Mouse (Mus musculus) CD4-positive naive resting alpha-beta T cell, adult 57 days (primary cell): ENCODE results near the gene Rfc2. TPM values are rescaled to one million over a fixed set of nuclear protein-coding genes. Genes with fewer than 3 reads are reported as not detected.

ENCODE experiments used
- total RNA-seq: library from RNA; stranded (reverse); gene quantifications from one replicate; pipeline ENCODE4 v1.2.4, GENCODE M21; 2023

Gene Rfc2
- total RNA-seq: 60.5 TPM

GRCm38 (mm10) chr5:134581146-134581545 lies at the start of gene Rfc2:
Gene Rfc2, plus strand, starts transcription at chr5:134581366.

GRCm38 (mm10) chr5:134552110-134552972 lies 28.8 kb upstream of the Rfc2 start, which contains the start of gene Clip2:
Gene Clip2, minus strand, starts transcription at chr5:134552434.

GRCm38 (mm10) chr5:134560071-134560449 lies 21.1 kb upstream of the Rfc2 start, which contains the start of gene Syna:
Gene Syna, minus strand, starts transcription at chr5:134560171.

GRCm38 (mm10) chr5:134614802-134615201 lies 33.6 kb downstream of the Rfc2 start, which contains the start of gene Lat2:
Gene Lat2, minus strand, starts transcription at chr5:134615025.

GRCm38 (mm10) chr5:134639269-134639682 lies 58.1 kb downstream of the Rfc2 start, which contains the start of gene Eif4h:
Gene Eif4h, minus strand, starts transcription at chr5:134639490.

Other genes starting within 250 kb of the Rfc2 start
- 24.3 TPM for gene Gtf2ird1, start 124.7 kb upstream of the Rfc2 start, total RNA-seq
- gene Clip2, start 28.9 kb upstream of the Rfc2 start, total RNA-seq: 6.4 TPM
- gene Syna, start 21.2 kb upstream of the Rfc2 start, total RNA-seq: not detected
- gene Lat2, start 33.7 kb downstream of the Rfc2 start, total RNA-seq: 20.8 TPM
- gene Eif4h, start 58.1 kb downstream of the Rfc2 start, total RNA-seq: 245 TPM
- 16.3 TPM for gene Limk1, start 107.2 kb downstream of the Rfc2 start, total RNA-seq
- gene Eln, start 166.0 kb downstream of the Rfc2 start, total RNA-seq: 0.74 TPM